Mouse (Mus musculus) mesoderm, embryonic 11.5 days (tissue): Measurements from ENCODE around the gene Rnpepl1.

Experiments
- DNase-seq: peaks from one replicate; pipeline ENCODE4 v3.0.0-alpha.2; 2012; ENCODE audit warnings: low read depth, low spot score

The Rnpepl1 gene

GRCm38 (mm10) chr1:92906779-92907631 is 3.6 kb upstream of the Rnpepl1 start, which contains the start of gene Dusp28:
Gene Dusp28, plus strand, starts transcription at chr1:92906981.
- peak; percentile 90 for DNase-seq

DNA sequence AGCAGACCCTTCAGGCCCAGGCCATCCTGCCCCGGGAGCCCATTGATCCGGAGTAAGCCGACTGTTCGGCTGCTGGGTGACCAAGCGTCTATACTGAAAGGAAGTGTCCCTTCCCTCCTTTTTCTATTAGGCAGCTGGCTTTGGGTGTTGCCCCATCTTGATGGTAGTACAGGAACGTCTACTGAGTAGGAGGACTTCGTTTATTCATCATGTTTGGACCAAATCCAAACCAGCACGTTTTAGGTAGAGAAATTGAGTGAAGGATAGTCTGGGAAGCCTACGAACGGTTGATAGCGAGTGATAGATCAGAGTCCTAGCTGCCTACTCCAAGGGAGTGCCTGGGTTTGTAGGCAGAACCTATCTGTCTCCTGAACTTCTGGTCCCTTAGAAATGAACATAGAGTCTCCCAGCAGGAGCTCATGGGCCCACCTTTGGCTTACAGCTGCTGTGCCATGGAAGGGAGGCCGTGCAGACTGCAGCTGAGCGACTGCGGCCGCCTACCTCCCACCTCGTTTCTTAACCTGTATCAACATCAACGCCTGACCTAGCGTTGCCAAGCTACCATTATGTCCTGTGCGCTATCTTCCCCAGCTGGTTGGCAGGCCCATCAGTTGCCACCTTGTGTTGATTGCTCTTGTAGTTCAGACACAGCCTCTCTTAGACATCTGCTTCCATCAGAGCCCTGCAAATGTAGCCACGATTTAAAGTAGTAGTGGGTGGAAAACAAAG is 2.8 kb upstream of the Rnpepl1 start:
- DNase-seq: no peak

- DNase-seq: no peak
These were observed 1.9 kb upstream of the Rnpepl1 start for GRCm38 (mm10) chr1:92908664-92909063.

DNA sequence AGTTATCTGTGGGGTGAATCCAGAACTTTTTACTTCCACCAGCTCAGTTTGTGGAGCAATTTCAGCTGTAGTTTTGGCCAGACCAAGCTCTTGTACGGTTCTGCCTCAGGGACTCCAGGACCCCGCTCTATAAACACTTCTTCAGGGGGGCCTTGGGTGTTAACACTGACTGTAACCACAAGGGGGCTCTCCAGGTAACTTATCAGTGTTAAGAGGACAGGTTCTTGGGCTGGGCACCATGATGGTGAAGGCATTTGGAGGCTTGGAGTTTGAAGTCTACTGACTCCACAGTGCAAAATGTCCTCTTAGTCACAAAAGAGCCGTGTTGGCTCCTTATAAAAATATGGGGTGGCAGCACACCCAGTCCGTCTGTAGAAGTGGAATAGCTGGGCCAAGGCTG is 1.5 kb upstream of the Rnpepl1 start:
- DNase-seq: peak; percentile 44

DNA sequence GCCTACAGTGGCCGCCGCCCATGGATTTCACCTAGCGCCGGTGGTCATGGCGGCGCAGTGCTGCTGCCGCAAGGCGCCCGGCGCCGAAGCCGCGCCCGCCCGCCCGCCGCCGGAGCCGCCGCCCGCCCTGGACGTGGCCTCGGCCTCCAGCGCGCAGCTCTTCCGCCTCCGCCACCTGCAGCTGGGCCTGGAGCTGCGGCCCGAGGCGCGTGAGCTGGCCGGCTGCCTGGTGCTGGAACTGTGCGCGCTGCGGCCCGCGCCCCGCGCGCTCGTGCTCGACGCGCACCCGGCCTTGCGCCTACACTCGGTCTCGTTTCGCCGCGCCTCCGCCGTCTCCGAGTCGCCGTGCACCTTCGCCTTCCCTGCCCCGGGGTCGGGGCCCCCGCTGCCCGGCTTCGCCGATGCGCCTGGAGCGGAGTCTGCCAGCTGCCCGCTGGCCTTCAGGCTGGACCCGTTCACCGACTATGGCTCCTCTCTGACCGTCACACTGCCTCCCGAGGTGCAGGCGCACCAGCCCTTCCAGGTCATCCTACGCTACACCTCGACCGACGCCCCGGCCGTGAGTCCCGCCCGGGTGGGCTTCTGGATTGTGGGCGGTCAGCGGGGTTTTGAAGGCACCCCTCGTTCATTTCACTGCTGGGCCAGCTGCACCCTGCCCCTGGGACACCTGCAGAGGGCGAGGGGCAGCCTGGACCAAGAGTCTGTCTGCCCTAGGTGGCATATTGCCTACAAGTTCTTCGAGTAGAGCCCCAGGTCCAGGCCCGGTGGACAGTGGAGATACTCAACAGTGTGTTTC is 540 bp downstream of the Rnpepl1 start:
- peak; percentile 60 for DNase-seq

DNA sequence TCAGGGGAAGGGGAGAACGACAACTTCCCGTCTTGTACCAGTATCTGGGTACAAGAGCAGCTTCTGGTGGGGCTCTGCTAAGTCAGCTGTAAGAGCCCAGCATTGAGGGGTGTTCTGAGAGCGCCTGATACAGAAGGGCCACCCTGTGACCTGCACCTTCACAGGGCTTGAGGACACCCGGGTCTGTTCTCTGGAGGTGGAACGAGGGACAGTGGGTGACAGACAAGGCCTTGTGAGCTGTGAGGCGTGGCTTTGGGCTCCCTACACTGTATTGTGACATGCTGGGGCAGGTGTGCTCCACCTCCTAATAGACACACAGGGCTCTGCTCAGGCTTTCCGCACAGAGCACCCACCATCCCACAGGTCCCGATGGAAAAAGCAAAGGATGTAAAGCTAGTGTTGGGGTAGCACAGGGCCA is 1.1 kb downstream of the Rnpepl1 start:
- no peak for DNase-seq

GRCm38 (mm10) chr1:92912286-92912685 is 1.7 kb downstream of the Rnpepl1 start:
- DNase-seq: no peak

- DNase-seq: no peak
These were observed 3.7 kb downstream of the Rnpepl1 start for GRCm38 (mm10) chr1:92914239-92914638.

- DNase-seq: no peak
These were observed 4.4 kb downstream of the Rnpepl1 start for GRCm38 (mm10) chr1:92914993-92915392.

DNA sequence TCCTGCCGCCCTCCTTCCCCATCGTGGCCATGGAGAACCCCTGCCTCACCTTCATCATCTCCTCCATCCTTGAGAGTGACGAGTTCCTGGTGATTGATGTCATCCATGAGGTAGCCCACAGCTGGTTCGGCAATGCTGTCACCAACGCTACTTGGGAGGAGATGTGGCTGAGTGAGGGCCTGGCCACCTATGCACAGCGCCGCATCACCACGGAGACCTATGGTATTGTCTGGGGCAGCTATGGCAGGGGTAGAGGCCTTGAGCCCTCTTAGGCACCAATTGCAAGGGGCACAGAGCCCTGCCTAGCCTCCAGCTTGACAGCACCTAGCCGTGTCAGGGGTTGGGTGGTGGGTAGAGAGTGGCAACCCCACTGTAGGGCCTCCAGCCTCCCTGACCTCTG is 6.1 kb downstream of the Rnpepl1 start:
- no peak for DNase-seq

DNA sequence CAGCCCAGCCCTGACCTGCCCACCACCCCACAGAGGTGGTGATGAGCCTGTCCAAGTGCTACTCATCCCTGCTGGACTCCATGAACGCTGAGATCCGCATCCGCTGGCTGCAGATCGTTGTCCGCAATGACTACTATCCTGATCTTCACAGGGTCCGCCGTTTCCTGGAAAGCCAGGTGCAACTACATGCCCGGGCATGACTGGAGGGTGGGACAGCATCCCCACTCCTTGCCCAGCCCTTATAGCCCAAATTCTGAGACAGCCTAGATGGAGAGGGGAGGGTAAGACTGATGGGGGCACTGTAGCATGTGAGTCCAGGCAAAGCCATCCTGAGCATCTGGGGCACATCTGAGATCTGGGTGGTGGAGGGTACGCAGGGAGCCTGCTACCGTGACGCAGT is 8.6 kb downstream of the Rnpepl1 start:
- no peak for DNase-seq

DNA sequence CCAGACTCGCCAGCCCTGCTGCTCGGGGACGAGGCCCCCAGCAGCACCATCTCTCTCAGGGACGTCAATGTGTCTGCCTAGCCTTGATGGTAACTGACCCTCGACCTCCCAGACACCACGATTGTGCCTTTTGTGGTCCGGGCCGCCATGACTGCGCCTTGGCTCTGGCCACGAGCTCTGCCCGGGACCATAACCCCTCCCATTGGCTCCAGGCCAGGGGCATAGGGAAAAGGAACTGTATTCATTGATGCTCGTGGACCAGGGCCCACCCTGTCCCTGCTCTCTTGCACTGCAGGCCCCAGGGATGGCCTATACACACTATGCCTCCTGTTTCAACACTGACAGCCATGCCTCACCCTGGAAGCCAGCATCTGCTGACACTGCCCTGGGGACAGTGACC is 9.2 kb downstream of the Rnpepl1 start:
- DNase-seq: no peak

DNA sequence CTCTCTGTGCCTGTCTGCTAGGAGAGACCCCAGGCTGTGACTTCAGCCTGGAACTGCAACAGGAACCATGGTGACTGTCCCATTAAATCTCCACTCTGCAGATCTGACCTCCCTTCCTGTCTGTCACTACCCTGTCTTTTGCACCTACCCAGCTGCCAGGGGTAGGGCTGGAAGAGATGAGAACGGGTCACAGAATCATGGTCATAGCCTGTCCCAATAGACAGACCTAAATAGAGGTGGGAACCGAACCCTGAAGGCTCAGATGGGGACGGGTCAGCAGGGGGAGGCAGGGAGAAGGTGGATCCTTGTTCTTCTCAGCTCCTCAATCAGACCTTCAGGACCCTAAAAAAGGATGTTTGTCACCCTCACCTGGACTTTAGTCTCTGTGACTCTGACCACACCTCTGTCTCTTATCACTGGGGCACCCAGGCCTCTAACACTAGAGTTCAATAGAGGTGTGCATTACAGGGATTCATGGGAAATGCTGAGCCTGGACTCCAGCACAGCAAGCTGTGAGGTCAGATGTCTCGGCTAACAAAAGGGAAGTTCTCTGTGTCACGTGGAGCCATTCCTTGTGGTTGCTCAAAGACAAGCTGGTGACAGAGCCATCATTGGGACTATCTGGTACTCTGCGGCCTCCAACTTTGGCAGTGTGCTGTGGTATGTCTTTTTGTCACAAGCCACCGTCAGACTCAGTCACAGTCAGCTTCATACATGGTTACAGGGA is 10.1 kb downstream of the Rnpepl1 start:
- no peak for DNase-seq

- no peak for DNase-seq
These were observed 10.9 kb downstream of the Rnpepl1 start for GRCm38 (mm10) chr1:92921496-92921895.

- no peak for DNase-seq
These were observed 19.7 kb downstream of the Rnpepl1 start for GRCm38 (mm10) chr1:92930171-92930706.

GRCm38 (mm10) chr1:92933611-92934010 is 23.0 kb downstream of the Rnpepl1 start:
- no peak for DNase-seq

- peak; percentile 97 for DNase-seq
These were observed 23.7 kb downstream of the Rnpepl1 start, which contains the start of gene Capn10 for GRCm38 (mm10) chr1:92934182-92934827. Gene Capn10, plus strand, starts transcription at chr1:92934376.

DNA sequence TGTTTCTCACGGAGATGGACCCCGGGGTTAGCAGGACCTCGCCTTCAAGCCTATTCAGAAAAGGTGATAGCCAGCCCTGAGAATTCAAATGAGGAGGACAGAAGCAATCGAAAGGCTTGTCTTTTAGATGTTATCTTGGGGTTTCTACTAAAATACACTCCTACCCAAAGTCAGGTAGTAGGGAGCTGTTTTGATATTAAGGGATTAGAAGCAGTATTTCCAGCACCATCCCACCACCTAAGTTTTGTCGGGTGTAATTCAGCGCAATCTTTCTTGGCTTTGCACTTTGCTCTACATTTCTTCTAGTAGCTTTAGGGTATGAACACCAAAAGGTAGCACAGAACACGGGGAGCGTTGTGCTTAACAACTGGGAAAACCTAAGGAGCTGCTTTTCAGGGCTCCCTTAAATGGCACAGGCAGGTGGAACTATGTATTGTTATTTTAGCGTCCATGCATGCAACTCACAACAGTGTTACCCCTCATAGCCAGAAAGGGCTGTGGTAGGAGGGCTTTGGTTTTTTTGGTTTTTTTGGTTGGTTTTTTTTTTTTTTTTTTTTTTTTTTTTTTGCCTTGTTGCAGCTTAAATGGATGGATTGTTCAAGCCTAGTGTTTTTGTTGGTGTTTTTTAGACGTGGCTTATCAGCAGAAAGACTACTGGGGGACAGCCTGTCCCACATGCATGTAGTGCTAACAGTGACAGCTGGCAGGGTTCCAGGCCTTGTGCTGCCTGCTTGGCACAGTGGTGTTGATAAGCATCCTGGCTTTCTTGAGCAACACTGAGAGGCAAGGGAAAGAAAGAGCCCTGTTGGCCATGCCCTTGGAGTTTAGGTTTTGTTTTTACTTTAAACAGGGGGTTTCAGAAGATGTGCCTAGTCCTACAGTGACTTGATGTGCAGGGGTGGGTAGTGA is 24.7 kb downstream of the Rnpepl1 start:
- DNase-seq: no peak

GRCm38 (mm10) chr1:92935977-92936376 is 25.4 kb downstream of the Rnpepl1 start:
- DNase-seq: no peak
